Mouse (Mus musculus) cerebellum, adult 11-12 months (tissue): ENCODE results near the gene Zfp382.
"Not testable (repeated sequence)": the region's sequence is repeated elsewhere in the genome, so short reads cannot be mapped to it uniquely, and the experiment has no call there.

Experiments
- DNase-seq: peaks from one replicate; pipeline ENCODE4 v3.0.0; 2022

Gene Zfp382

GRCm38 (mm10) chr7:30121308-30122187 lies at the start of gene Zfp382:
Gene Zfp382, plus strand, starts transcription at chr7:30121942.
- peak; percentile 92 for DNase-seq

GRCm38 (mm10) chr7:30072146-30073028 lies 49.4 kb upstream of the Zfp382 start, which contains the start of gene Zfp82:
Gene Zfp82, minus strand, starts transcription at chr7:30072900.
- peak; percentile 89 for DNase-seq

- DNase-seq = no peak
Observed at GRCm38 (mm10) chr7:30086524-30086923, 35.2 kb upstream of the Zfp382 start.

- DNase-seq = peak; percentile 51
Observed at GRCm38 (mm10) chr7:30089405-30089804, 32.3 kb upstream of the Zfp382 start.

GRCm38 (mm10) chr7:30090092-30090969 lies 31.4 kb upstream of the Zfp382 start, which contains the start of the genes Gm26920 and Zfp566:
Gene Gm26920, minus strand, starts transcription at chr7:30090410.
Gene Zfp566, minus strand, starts transcription at chr7:30090527.
- DNase-seq = peak; percentile 98

GRCm38 (mm10) chr7:30090970-30091585 lies 30.7 kb upstream of the Zfp382 start:
- no peak for DNase-seq

- DNase-seq = no peak
Observed at GRCm38 (mm10) chr7:30092666-30093065, 29.1 kb upstream of the Zfp382 start.

GRCm38 (mm10) chr7:30093918-30094415 lies 27.8 kb upstream of the Zfp382 start:
- DNase-seq = peak; percentile 50

GRCm38 (mm10) chr7:30094646-30095429 lies 26.9 kb upstream of the Zfp382 start, which contains the start of gene Zfp260:
Gene Zfp260, plus strand, starts transcription at chr7:30094777.
- DNase-seq = peak; percentile 89

- DNase-seq = no peak
Observed at GRCm38 (mm10) chr7:30095551-30096125, 26.1 kb upstream of the Zfp382 start.

GRCm38 (mm10) chr7:30099297-30099696 lies 22.4 kb upstream of the Zfp382 start:
- DNase-seq = peak; percentile 80

GRCm38 (mm10) chr7:30116076-30116475 lies 5.7 kb upstream of the Zfp382 start:
- no peak for DNase-seq

- not testable (repeated sequence) for DNase-seq
Observed at GRCm38 (mm10) chr7:30117935-30118334, 3.8 kb upstream of the Zfp382 start.

GRCm38 (mm10) chr7:30122188-30122530 lies 417 bp downstream of the Zfp382 start:
- DNase-seq = no peak

GRCm38 (mm10) chr7:30129900-30130299 lies 8.2 kb downstream of the Zfp382 start:
- DNase-seq = no peak

- no peak for DNase-seq
Observed at GRCm38 (mm10) chr7:30132396-30132795, 10.7 kb downstream of the Zfp382 start.

GRCm38 (mm10) chr7:30136826-30137225 lies 15.1 kb downstream of the Zfp382 start:
- DNase-seq = no peak

- no peak for DNase-seq
Observed at GRCm38 (mm10) chr7:30143170-30143554, 21.4 kb downstream of the Zfp382 start.

GRCm38 (mm10) chr7:30143555-30144209 lies 21.9 kb downstream of the Zfp382 start:
- peak; percentile 64 for DNase-seq

GRCm38 (mm10) chr7:30147011-30147410 lies 25.3 kb downstream of the Zfp382 start:
- DNase-seq = no peak
